Mouse (Mus musculus) forebrain, postnatal 0 days (tissue): Measurements from ENCODE around the gene Ubxn1. TPM values are rescaled to one million over a fixed set of nuclear protein-coding genes. Genes with fewer than 3 reads are reported as not detected.

Experiments
- ATAC-seq: fragments of 200-750 bp; cut with Nextera tagmentation; 2 replicates; pipeline ENCODE4 v1.8.0; 2017; ENCODE audit warnings: mild to moderate bottlenecking, moderate library complexity
- DNase-seq: peaks from one replicate; pipeline ENCODE4 v3.0.0-alpha.2; 2015
- H3K27ac ChIP-seq: fragments of 300-500 bp; sonication (generic); 2 replicates; pipeline ENCODE4 v1.5.1; 2014; ENCODE audit warnings: low read depth, mild to moderate bottlenecking, antibody characterized with exemption, low read length, moderate library complexity, mixed read lengths
- H3K27me3 ChIP-seq: fragments of 300-500 bp; sonication (generic); 2 replicates; pipeline ENCODE4 v1.6.1; 2014; ENCODE audit warnings: mild to moderate bottlenecking, low read length, mixed read lengths; ENCODE audit not compliant: insufficient read depth
- H3K36me3 ChIP-seq: fragments of 300-500 bp; sonication (generic); 2 replicates; pipeline ENCODE4 v1.6.1; 2014; ENCODE audit warnings: mild to moderate bottlenecking, moderate library complexity; ENCODE audit not compliant: insufficient read depth
- H3K4me1 ChIP-seq: fragments of 300-500 bp; sonication (generic); 2 replicates; pipeline ENCODE4 v1.6.1; 2014; ENCODE audit warnings: antibody characterized with exemption; ENCODE audit not compliant: insufficient read depth
- H3K4me2 ChIP-seq: fragments of 300-500 bp; sonication (generic); 2 replicates; pipeline ENCODE4 v1.6.1; 2014; ENCODE audit warnings: low read depth, mild to moderate bottlenecking, moderate library complexity
- H3K4me3 ChIP-seq: fragments of 300-500 bp; sonication (generic); 2 replicates; pipeline ENCODE4 v1.5.1; 2014; ENCODE audit warnings: low read depth, low read length, mixed read lengths
- H3K9ac ChIP-seq: fragments of 300-500 bp; sonication (generic); 2 replicates; pipeline ENCODE4 v1.6.1; 2014; ENCODE audit warnings: mild to moderate bottlenecking
- H3K9me3 ChIP-seq: fragments of 300-500 bp; sonication (generic); 2 replicates; pipeline ENCODE4 v1.6.1; 2016; ENCODE audit warnings: low read length
- CTCF ChIP-seq: sonication (generic); IDR thresholded peaks from 2 replicates; pipeline ENCODE4 v1.5.1; 2016; ENCODE audit warnings: antibody characterized with exemption, control low read depth, low read depth
- WGBS: fragments of 180-500 bp; shearing (Covaris S2); extraction: QIAGEN DNeasy Blood & Tissue Kit; methylation state at CpG from one replicate; pipeline ENCODE4 v1.1.7; 2014; 5-methylcytosine and 5-hydroxymethylcytosine counted together
- polyA plus RNA-seq: library from polyadenylated mRNA; unstranded; fragments of >200 nt; fragmentation: Nextera tagmentation; extraction: Ambion mirVana; gene quantifications from 2 replicates; pipeline ENCODE4 v1.2.1, GENCODE M21; 2015
- total RNA-seq: library from RNA; depleted of rRNA; stranded (reverse); fragments of >200 nt; gene quantifications from 2 replicates; pipeline ENCODE4 v1.2.3, GENCODE M21; 2014

The Ubxn1 gene
- total and polyA plus RNA-seq, 2 experiments from 2014 or later = 108 to 168 TPM

DNA sequence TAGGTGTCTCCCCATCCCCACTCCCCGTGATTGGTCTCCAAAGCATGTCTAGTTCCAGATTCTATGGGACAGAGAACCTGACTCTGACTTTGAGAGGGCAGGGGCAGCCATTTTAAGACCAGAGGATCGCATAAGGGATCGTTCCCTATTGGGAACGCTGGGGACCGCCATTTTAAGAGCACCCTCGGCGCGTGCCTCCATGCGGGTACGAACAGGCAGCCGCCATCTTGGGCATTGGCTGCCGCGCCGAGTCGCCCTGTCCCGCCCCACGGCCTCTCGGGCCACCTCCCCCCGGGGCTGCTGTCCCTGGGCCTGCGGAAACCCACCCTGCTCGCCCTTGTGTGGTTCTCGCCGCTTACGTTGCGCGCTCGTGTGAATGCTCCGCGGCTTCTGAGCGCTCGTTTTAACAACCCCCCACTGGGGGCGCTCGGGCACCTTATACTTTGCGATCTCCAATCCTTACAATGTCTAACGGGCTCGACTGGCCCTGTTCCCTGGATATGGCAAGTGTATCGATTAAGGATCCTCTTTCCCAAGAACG lies 34.0 kb upstream of the Ubxn1 start, which contains the start of gene Bscl2:
TSS of gene Bscl2 (plus strand) at position 217 of the 541 bp plus-strand sequence.
- H3K27me3 ChIP-seq = no peaks in the 10 kb centered on the region
- H3K36me3 ChIP-seq = peaks cover 27% of the 10 kb centered on the region
- DNase-seq = peak; percentile 95
- TF ChIP-seq CTCF = peak; percentile 72
- WGBS = 1% methylated on average over 38 of the region's 38 CpGs
- peak within 1 kb of the TSS; percentile 98 for H3K27ac ChIP-seq
- no peaks in the 10 kb centered on the region for H3K9me3 ChIP-seq
- peak within 1 kb of the TSS; percentile 72 for H3K4me3 ChIP-seq
- peak; percentile 79 for ATAC-seq
- peak within 1 kb of the TSS; percentile 84 for H3K4me2 ChIP-seq
- H3K9ac ChIP-seq = peak within 1 kb of the TSS; percentile 97
- peaks cover 5% of the 10 kb centered on the region for H3K4me1 ChIP-seq

- Histone ChIP-seq H3K9ac (peak overlapping the region; percentile 97), H3K4me3 (peak overlapping the region; percentile 72), H3K27me3 (no peaks in the 10 kb centered on the region), H3K9me3 (no peaks in the 10 kb centered on the region), H3K36me3 (peaks cover 26% of the 10 kb centered on the region), H3K4me1 (peaks cover 5% of the 10 kb centered on the region), H3K27ac (peak overlapping the region; percentile 98), H3K4me2 (peak overlapping the region; percentile 84)
- ATAC-seq (peak; percentile 7), DNase-seq (peak; percentile 67)
- TF ChIP-seq CTCF = no peak
- WGBS = 8% methylated on average over 15 of the region's 15 CpGs
Observed at GRCm38 (mm10) chr19:8838041-8838730, 33.1 kb upstream of the Ubxn1 start.

DNA sequence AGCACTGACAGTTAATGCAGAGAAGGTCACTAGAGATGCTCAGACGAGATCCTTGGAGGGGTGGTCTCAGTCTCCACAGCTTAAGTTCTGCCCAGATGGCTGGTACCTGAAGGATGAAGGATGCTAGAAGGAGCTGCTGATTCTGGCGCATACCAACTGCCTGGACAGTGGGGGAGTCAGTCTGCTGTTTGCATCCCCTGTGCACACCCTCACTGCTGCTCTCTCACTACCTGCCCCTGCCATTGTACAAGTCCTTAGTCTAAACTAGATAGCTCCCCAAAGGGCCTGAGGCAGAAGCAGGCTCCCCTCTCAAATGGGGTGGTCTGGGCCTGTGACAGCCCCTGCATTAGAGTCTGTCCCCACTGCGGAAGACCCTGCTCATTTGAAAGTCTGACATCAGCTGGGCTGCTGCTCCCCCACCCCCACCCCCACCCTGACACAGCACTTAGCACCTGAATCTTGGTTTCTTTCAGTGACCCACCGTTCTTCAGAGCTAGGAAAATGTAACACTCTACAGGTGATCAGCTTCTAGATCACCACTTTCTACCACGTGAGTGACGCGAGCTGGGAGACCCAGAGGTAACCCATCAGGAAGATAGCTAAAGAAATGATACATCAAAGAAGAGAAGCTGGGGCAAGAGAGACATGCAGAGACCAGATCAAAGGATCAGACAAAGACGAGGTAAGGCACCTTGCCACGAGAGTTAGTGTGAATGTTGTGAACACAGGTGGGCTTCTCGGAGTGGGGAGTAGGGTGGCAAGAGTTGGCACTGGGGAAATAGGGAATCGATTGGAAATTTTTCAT lies 32.0 kb upstream of the Ubxn1 start, which contains the start of gene Gng3:
TSS of gene Gng3 (minus strand) at position 92 of the 805 bp plus-strand sequence.
- H3K4me1 ChIP-seq = peaks cover 5% of the 10 kb centered on the region
- peak; percentile 91 for DNase-seq
- H3K27me3 ChIP-seq = no peaks in the 10 kb centered on the region
- H3K27ac ChIP-seq = peak within 1 kb of the TSS; percentile 98
- H3K4me3 ChIP-seq = peak within 1 kb of the TSS; percentile 72
- H3K36me3 ChIP-seq = peaks cover 21% of the 10 kb centered on the region
- TF ChIP-seq CTCF = no peak
- H3K9ac ChIP-seq = peak within 1 kb of the TSS; percentile 97
- H3K4me2 ChIP-seq = peak within 1 kb of the TSS; percentile 84
- H3K9me3 ChIP-seq = no peaks in the 10 kb centered on the region
- WGBS = 23% methylated on average over 11 of the region's 11 CpGs
- peak; percentile 76 for ATAC-seq

GRCm38 (mm10) chr19:8839908-8840791 lies 31.1 kb upstream of the Ubxn1 start:
- Histone ChIP-seq H3K27ac (peak overlapping the region; percentile 98), H3K4me2 (peak overlapping the region; percentile 84), H3K9ac (peak overlapping the region; percentile 97), H3K36me3 (peaks cover 17% of the 10 kb centered on the region), H3K9me3 (no peaks in the 10 kb centered on the region), H3K4me3 (peak overlapping the region; percentile 72), H3K27me3 (no peaks in the 10 kb centered on the region), H3K4me1 (peaks cover 5% of the 10 kb centered on the region)
- DNase-seq = peak; percentile 64
- WGBS = 8% methylated on average over 29 of the region's 29 CpGs
- no peak for ATAC-seq
- TF ChIP-seq CTCF = no peak

DNA sequence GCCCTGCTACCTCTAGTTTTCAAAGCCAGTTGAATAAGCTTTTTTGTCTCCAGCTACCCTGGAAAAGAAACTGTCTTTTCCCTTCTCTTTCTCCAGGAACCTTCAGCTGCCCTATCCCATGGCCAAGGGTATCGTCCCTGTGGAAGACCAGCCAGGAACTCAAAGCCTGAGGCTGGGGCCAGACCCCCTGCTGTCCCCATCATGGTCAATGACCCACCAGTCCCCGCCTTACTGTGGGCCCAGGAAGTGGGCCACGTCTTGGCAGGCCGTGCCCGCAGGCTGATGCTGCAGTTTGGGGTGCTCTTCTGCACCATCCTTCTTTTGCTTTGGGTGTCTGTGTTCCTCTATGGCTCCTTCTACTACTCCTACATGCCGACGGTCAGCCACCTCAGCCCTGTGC lies 30.3 kb upstream of the Ubxn1 start:
- Histone ChIP-seq H3K4me3 (peak overlapping the region; percentile 72), H3K27ac (peak overlapping the region; percentile 29; the same call in 1 of the 2 replicates), H3K36me3 (peaks cover 22% of the 10 kb centered on the region), H3K27me3 (no peaks in the 10 kb centered on the region), H3K4me2 (peak overlapping the region; percentile 84), H3K4me1 (peaks cover 5% of the 10 kb centered on the region), H3K9ac (peak overlapping the region; percentile 97), H3K9me3 (no peaks in the 10 kb centered on the region)
- ATAC-seq (no peak), DNase-seq (no peak)
- TF ChIP-seq CTCF = no peak
- 91% methylated on average over 7 of the region's 7 CpGs for WGBS

GRCm38 (mm10) chr19:8842961-8843360 lies 28.3 kb upstream of the Ubxn1 start:
- H3K36me3 ChIP-seq = peaks cover 42% of the 10 kb centered on the region
- peaks cover 5% of the 10 kb centered on the region for H3K4me1 ChIP-seq
- H3K9ac ChIP-seq = no peak overlapping the region
- DNase-seq = no peak
- ATAC-seq = no peak
- no peaks in the 10 kb centered on the region for H3K9me3 ChIP-seq
- 89% methylated on average over 6 of the region's 6 CpGs for WGBS
- no peak overlapping the region for H3K4me2 ChIP-seq
- no peak for TF ChIP-seq CTCF
- no peak overlapping the region for H3K4me3 ChIP-seq
- H3K27ac ChIP-seq = no peak overlapping the region
- no peaks in the 10 kb centered on the region for H3K27me3 ChIP-seq
